Mouse (Mus musculus): ENCODE data around the gene Elfn2.

Gene Elfn2

GRCm38 (mm10) chr15:78681781-78682180, 36.8 kb downstream of the Elfn2 start:
- DNase-seq (ENCODE audit: low read depth, low spot score) = no peak

GRCm38 (mm10) chr15:78681301-78681700, 37.3 kb downstream of the Elfn2 start:
- DNase-seq (ENCODE audit: low read depth, low spot score) = no peak

- DNase-seq (ENCODE audit: low read depth, low spot score) = no peak
Measured at GRCm38 (mm10) chr15:78680291-78680690, 38.3 kb downstream of the Elfn2 start.

GRCm38 (mm10) chr15:78677708-78678107, 40.9 kb downstream of the Elfn2 start:
- DNase-seq (ENCODE audit: low read depth, low spot score) = no peak

- DNase-seq (ENCODE audit: low read depth, low spot score) = no peak
Measured at GRCm38 (mm10) chr15:78677015-78677414, 41.6 kb downstream of the Elfn2 start.

- no peak for DNase-seq (ENCODE audit: low read depth, low spot score)
Measured at GRCm38 (mm10) chr15:78674912-78675412, 43.6 kb downstream of the Elfn2 start.

- no peak for DNase-seq (ENCODE audit: low read depth, low spot score)
Measured at GRCm38 (mm10) chr15:78673436-78673835, 45.1 kb downstream of the Elfn2 start.

- no peak for DNase-seq (ENCODE audit: low read depth, low spot score)
Measured at GRCm38 (mm10) chr15:78670341-78670740, 48.2 kb downstream of the Elfn2 start.

- DNase-seq (ENCODE audit: low read depth, low spot score) = no peak
Measured at GRCm38 (mm10) chr15:78669221-78669871, 49.2 kb downstream of the Elfn2 start.

GRCm38 (mm10) chr15:78664268-78664667, 54.3 kb downstream of the Elfn2 start:
- DNase-seq (ENCODE audit: low read depth, low spot score) = no peak

- DNase-seq (ENCODE audit: low read depth, low spot score) = no peak
Measured at GRCm38 (mm10) chr15:78651169-78651568, 67.4 kb downstream of the Elfn2 start.

GRCm38 (mm10) chr15:78647746-78648145, 70.8 kb downstream of the Elfn2 start:
- no peak for DNase-seq (ENCODE audit: low read depth, low spot score)

GRCm38 (mm10) chr15:78644606-78645005, 74.0 kb downstream of the Elfn2 start:
- DNase-seq (ENCODE audit: low read depth, low spot score) = no peak

GRCm38 (mm10) chr15:78643633-78644032, 74.9 kb downstream of the Elfn2 start:
- no peak for DNase-seq (ENCODE audit: low read depth, low spot score)

GRCm38 (mm10) chr15:78635231-78635630, 83.3 kb downstream of the Elfn2 start:
- DNase-seq (ENCODE audit: low read depth, low spot score) = no peak

GRCm38 (mm10) chr15:78634095-78634737, 84.4 kb downstream of the Elfn2 start:
- no peak for DNase-seq (ENCODE audit: low read depth, low spot score)

- DNase-seq (ENCODE audit: low read depth, low spot score) = no peak
Measured at GRCm38 (mm10) chr15:78633413-78633812, 85.2 kb downstream of the Elfn2 start.

GRCm38 (mm10) chr15:78632387-78632786, 86.2 kb downstream of the Elfn2 start:
- no peak for DNase-seq (ENCODE audit: low read depth, low spot score)

- no peak for DNase-seq (ENCODE audit: low read depth, low spot score)
Measured at GRCm38 (mm10) chr15:78626285-78626684, 92.3 kb downstream of the Elfn2 start.

- DNase-seq (ENCODE audit: low read depth, low spot score) = no peak
Measured at GRCm38 (mm10) chr15:78624961-78625360, 93.6 kb downstream of the Elfn2 start.

GRCm38 (mm10) chr15:78624431-78624950, 94.1 kb downstream of the Elfn2 start:
- DNase-seq (ENCODE audit: low read depth, low spot score) = no peak

GRCm38 (mm10) chr15:78623426-78623825, 95.1 kb downstream of the Elfn2 start:
- DNase-seq (ENCODE audit: low read depth, low spot score) = peak; percentile 66
